Mouse (Mus musculus) testis, adult 2 months (tissue): ENCODE results near the gene Fam208a. TPM values are rescaled to one million over a fixed set of nuclear protein-coding genes. Genes with fewer than 3 reads are reported as not detected.

Experiments
- H3K27ac ChIP-seq: fragments of 200-500 bp; 2 replicates; pipeline ENCODE4 v1.5.1; 2012; ENCODE audit warnings: low read depth, low read length; ENCODE audit not compliant: control insufficient read depth, insufficient read depth
- H3K27me3 ChIP-seq: fragments of 200-500 bp; 2 replicates; pipeline ENCODE4 v1.6.1; 2012; ENCODE audit warnings: mild to moderate bottlenecking, low read length, moderate library complexity; ENCODE audit not compliant: control insufficient read depth, insufficient read depth
- H3K36me3 ChIP-seq: fragments of 200-500 bp; 2 replicates; pipeline ENCODE4 v1.6.1; 2012; ENCODE audit warnings: mild to moderate bottlenecking, low read length; ENCODE audit not compliant: control insufficient read depth, insufficient read depth
- H3K4me1 ChIP-seq: fragments of 200-500 bp; 2 replicates; pipeline ENCODE4 v1.6.1; 2012; ENCODE audit warnings: low read length; ENCODE audit not compliant: control insufficient read depth, insufficient read depth
- H3K4me3 ChIP-seq: fragments of 200-500 bp; 2 replicates; pipeline ENCODE4 v1.5.1; 2012; ENCODE audit warnings: low read depth, mild to moderate bottlenecking, low read length, moderate library complexity, mixed read lengths; ENCODE audit not compliant: control insufficient read depth
- CTCF ChIP-seq: fragments of 200-500 bp; IDR thresholded peaks from 2 replicates; pipeline ENCODE4 v1.5.1; 2012; ENCODE audit warnings: low read depth, mild to moderate bottlenecking, inconsistent platforms, low read length, moderate library complexity; ENCODE audit not compliant: control insufficient read depth, insufficient read depth, insufficient replicate concordance
- POLR2A ChIP-seq: fragments of 200-500 bp; IDR thresholded peaks from 2 replicates; pipeline ENCODE4 v1.6.1; 2012; ENCODE audit warnings: low read depth, mild to moderate bottlenecking, inconsistent platforms, low read length, moderate library complexity; ENCODE audit not compliant: control insufficient read depth
- polyA plus RNA-seq: library from polyadenylated mRNA; depleted of rRNA; stranded (reverse); fragments of >200 nt; gene quantifications from 2 replicates; pipeline ENCODE4 v1.2.3, GENCODE M21; 2012

Gene Fam208a
- polyA plus RNA-seq, 1 experiment: 6.9 TPM

DNA sequence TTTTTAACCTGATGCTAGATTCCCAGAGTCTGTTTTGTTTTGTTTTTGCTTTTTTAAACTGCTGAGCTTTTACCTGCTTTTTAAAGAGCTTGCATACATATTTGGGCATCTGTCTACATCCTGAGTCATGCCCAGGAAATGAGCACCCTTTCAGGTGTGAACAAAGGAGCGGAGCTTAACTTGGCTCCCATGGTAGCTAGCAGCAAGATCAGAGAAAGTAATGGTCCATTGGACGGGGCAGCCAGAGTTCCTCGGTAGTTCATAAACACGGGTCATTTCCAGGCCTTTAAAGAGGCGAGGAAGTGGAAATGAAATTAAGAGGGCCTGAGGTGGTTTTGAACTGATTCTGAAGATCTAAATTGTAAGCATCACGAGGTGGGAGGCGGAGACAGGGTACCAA lies 38.0 kb upstream of the Fam208a start:
- no peak for TF ChIP-seq POLR2A
- no peak for TF ChIP-seq CTCF
- no peaks in the 10 kb centered on the region for H3K27me3 ChIP-seq
- no peak overlapping the region for H3K27ac ChIP-seq
- H3K36me3 ChIP-seq: no peaks in the 10 kb centered on the region
- no peak overlapping the region for H3K4me3 ChIP-seq
- H3K4me1 ChIP-seq: no peaks in the 10 kb centered on the region

GRCm38 (mm10) chr14:27391776-27392308 lies 36.8 kb upstream of the Fam208a start:
- no peak overlapping the region for H3K4me3 ChIP-seq
- no peaks in the 10 kb centered on the region for H3K4me1 ChIP-seq
- no peaks in the 10 kb centered on the region for H3K36me3 ChIP-seq
- TF ChIP-seq POLR2A (no peak), CTCF (no peak)
- no peak overlapping the region for H3K27ac ChIP-seq
- no peaks in the 10 kb centered on the region for H3K27me3 ChIP-seq

DNA sequence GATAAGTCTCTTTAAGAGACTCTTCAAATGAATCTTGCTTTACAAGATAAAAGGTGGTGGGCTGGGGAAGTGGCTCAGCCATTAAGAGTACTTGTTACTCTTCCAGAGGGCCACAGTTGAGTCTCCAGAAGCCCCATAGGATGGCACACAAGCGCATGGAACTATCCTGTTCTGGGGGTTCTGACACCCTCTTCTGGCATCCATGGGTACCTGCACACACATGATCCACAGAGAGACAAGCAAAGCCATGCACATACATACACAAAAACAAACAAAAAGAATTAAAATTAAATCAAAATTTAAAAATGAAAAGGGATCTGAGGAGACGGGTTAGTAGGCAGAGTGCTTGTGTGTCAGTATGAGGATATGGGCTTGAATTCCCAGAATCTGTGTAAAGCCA lies 36.0 kb upstream of the Fam208a start:
- Histone ChIP-seq H3K27me3 (no peaks in the 10 kb centered on the region), H3K4me1 (no peaks in the 10 kb centered on the region), H3K4me3 (no peak overlapping the region), H3K36me3 (no peaks in the 10 kb centered on the region), H3K27ac (no peak overlapping the region)
- TF ChIP-seq POLR2A (no peak), CTCF (no peak)

DNA sequence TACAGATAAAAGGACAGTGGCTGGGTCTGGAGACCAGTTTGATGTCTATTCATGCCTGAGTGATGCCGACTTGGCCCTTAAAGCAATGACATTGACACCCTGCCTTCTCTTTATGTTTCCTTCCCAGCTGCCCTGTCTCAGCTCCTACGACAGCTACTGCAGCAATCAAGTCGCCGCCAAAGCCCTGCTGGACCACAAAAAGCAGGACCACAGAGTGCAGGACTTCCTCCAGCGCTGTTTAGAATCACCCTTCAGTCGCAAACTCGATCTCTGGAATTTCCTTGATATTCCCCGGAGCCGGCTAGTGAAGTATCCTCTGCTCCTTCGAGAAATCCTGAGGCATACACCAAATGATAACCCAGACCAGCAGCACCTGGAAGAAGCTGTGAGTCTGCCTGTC lies 34.8 kb upstream of the Fam208a start:
- Histone ChIP-seq H3K4me1 (no peaks in the 10 kb centered on the region), H3K36me3 (no peaks in the 10 kb centered on the region), H3K27me3 (no peaks in the 10 kb centered on the region), H3K27ac (no peak overlapping the region), H3K4me3 (no peak overlapping the region)
- TF ChIP-seq CTCF: no peak
- no peak for TF ChIP-seq POLR2A

DNA sequence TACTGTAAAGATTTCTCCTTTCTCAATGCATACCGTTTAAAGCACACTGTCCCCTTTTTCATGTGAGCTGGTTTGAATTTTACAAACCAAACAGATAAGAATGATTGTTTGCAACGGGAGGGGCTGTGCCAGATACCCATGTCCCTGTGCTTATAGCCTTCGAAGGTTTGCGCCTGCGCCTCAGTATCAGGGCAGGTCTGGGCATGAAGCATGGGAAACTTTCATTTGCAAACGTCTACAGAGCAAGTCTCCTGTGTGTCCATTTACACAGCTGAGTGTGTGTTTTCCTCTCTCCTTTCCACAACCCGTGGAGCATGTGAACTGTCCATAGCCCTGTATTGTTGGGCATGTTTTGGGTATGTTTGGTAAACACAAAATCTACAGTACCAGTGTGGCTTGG lies 32.2 kb upstream of the Fam208a start:
- no peak overlapping the region for H3K27ac ChIP-seq
- H3K4me1 ChIP-seq: no peaks in the 10 kb centered on the region
- TF ChIP-seq POLR2A (no peak), CTCF (no peak)
- H3K4me3 ChIP-seq: no peak overlapping the region
- H3K36me3 ChIP-seq: no peaks in the 10 kb centered on the region
- no peaks in the 10 kb centered on the region for H3K27me3 ChIP-seq

DNA sequence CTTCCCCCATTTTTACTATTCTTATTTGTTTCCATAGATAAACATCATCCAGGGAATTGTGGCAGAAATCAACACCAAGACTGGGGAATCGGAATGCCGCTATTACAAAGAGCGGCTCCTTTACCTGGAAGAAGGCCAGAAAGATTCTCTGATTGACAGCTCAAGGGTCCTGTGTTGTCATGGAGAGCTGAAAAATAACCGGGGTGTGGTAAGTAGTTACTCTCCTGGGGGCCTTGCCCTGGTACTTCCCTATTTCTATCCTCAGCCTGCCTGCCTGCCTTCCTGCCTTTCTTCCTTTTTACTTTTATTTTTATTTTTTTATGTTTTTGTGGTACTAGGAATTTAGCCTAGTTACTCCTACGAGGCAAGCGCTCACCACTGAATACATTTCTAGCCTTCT lies 31.1 kb upstream of the Fam208a start:
- no peaks in the 10 kb centered on the region for H3K4me1 ChIP-seq
- H3K4me3 ChIP-seq: no peak overlapping the region
- no peaks in the 10 kb centered on the region; the same call in 1 of the 2 replicates for H3K36me3 ChIP-seq
- no peaks in the 10 kb centered on the region for H3K27me3 ChIP-seq
- TF ChIP-seq CTCF (no peak), POLR2A (no peak)
- H3K27ac ChIP-seq: no peak overlapping the region

GRCm38 (mm10) chr14:27400495-27400894 lies 28.1 kb upstream of the Fam208a start:
- TF ChIP-seq POLR2A (no peak), CTCF (no peak)
- no peaks in the 10 kb centered on the region for H3K4me1 ChIP-seq
- no peaks in the 10 kb centered on the region for H3K27me3 ChIP-seq
- H3K36me3 ChIP-seq: no peaks in the 10 kb centered on the region; the same call in 1 of the 2 replicates
- no peak overlapping the region for H3K27ac ChIP-seq
- no peak overlapping the region for H3K4me3 ChIP-seq

DNA sequence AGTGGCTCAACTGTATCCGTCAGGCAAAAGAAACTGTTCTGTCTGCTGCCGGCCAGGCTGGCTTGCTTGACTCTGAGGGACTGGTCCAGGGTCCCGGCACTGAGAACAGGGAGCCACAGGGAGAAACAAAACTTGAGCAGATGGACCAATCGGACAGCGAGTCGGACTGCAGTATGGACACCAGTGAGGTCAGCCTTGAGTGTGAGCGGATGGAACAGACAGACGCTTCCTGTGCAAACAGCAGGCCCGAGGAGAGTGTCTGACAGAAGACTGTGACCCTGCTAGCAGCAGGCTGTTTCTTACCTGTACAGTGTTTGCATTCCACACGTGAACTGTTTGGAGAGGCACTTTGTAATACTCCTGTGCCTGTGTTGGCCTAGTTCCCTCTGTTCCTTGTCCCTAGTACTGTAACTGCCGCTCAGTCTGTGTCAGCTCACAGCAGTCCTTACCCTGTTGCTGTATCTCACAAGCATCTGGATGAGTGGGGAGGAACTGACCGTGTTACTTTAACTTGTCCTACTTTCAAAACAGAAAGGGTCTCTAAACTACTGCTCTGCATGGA lies 26.8 kb upstream of the Fam208a start:
- Histone ChIP-seq H3K27me3 (no peaks in the 10 kb centered on the region), H3K4me3 (no peak overlapping the region), H3K36me3 (no peaks in the 10 kb centered on the region; the same call in 1 of the 2 replicates), H3K4me1 (no peaks in the 10 kb centered on the region), H3K27ac (no peak overlapping the region)
- TF ChIP-seq CTCF: no peak
- TF ChIP-seq POLR2A: no peak
